Mouse (Mus musculus) limb, embryonic 11.5 days (tissue): ENCODE results near the gene Map2k6. TPM values are rescaled to one million over a fixed set of nuclear protein-coding genes. Genes with fewer than 3 reads are reported as not detected.

Experiments used
- ATAC-seq: fragments of 200-750 bp; cut with Nextera tagmentation; 2 replicates; pipeline ENCODE4 v1.8.0; 2017; ENCODE audit warnings: low read depth; ENCODE audit not compliant: insufficient number of reproducible peaks, low FRiP score, low TSS enrichment
- DNase-seq: peaks from one replicate; pipeline ENCODE4 v3.0.0-alpha.2; 2015; ENCODE audit warnings: low spot score
- H3K27ac ChIP-seq: fragments of 300-500 bp; sonication (generic); replicated peaks from 2 replicates; pipeline ENCODE4 v1.5.1; 2014; ENCODE audit warnings: low read depth, mild to moderate bottlenecking, low read length
- H3K27me3 ChIP-seq: fragments of 300-500 bp; sonication (generic); 2 replicates; pipeline ENCODE4 v1.6.1; 2014; ENCODE audit warnings: mild to moderate bottlenecking, low read length, mixed read lengths; ENCODE audit not compliant: control insufficient read depth, insufficient read depth
- H3K36me3 ChIP-seq: fragments of 300-500 bp; sonication (generic); 2 replicates; pipeline ENCODE4 v1.6.1; 2014; ENCODE audit warnings: mild to moderate bottlenecking, low read length, moderate library complexity, mixed read lengths; ENCODE audit not compliant: control insufficient read depth, insufficient read depth
- H3K4me1 ChIP-seq: fragments of 300-500 bp; sonication (generic); 2 replicates; pipeline ENCODE4 v1.6.1; 2014; ENCODE audit warnings: low read length, mixed read lengths; ENCODE audit not compliant: control insufficient read depth, insufficient read depth
- H3K4me2 ChIP-seq: fragments of 300-500 bp; sonication (generic); 2 replicates; pipeline ENCODE4 v1.6.1; 2014; ENCODE audit warnings: low read depth, mild to moderate bottlenecking, moderate library complexity; ENCODE audit not compliant: severe bottlenecking
- H3K4me3 ChIP-seq: fragments of 300-500 bp; sonication (generic); 2 replicates; pipeline ENCODE4 v1.5.1; 2014; ENCODE audit warnings: low read depth, low read length
- H3K9ac ChIP-seq: fragments of 300-500 bp; sonication (generic); 2 replicates; pipeline ENCODE4 v1.6.1; 2014; ENCODE audit warnings: mild to moderate bottlenecking, low read length
- H3K9me3 ChIP-seq: fragments of 300-500 bp; sonication (generic); 2 replicates; pipeline ENCODE4 v1.6.1; 2016; ENCODE audit warnings: low read length; ENCODE audit not compliant: control insufficient read depth
- WGBS: fragments of 180-500 bp; shearing (Covaris S2); extraction: QIAGEN DNeasy Blood & Tissue Kit; methylation state at CpG from one replicate; pipeline ENCODE4 v1.1.7; 2014; 5-methylcytosine and 5-hydroxymethylcytosine counted together
- polyA plus RNA-seq: library from polyadenylated mRNA; unstranded; fragments of >200 nt; fragmentation: Nextera tagmentation; extraction: Ambion mirVana; gene quantifications from 2 replicates; pipeline ENCODE4 v1.2.1, GENCODE M21; 2014

Map2k6 gene
- polyA plus RNA-seq, 1 experiment from 2014 or later = 58.7 TPM

DNA sequence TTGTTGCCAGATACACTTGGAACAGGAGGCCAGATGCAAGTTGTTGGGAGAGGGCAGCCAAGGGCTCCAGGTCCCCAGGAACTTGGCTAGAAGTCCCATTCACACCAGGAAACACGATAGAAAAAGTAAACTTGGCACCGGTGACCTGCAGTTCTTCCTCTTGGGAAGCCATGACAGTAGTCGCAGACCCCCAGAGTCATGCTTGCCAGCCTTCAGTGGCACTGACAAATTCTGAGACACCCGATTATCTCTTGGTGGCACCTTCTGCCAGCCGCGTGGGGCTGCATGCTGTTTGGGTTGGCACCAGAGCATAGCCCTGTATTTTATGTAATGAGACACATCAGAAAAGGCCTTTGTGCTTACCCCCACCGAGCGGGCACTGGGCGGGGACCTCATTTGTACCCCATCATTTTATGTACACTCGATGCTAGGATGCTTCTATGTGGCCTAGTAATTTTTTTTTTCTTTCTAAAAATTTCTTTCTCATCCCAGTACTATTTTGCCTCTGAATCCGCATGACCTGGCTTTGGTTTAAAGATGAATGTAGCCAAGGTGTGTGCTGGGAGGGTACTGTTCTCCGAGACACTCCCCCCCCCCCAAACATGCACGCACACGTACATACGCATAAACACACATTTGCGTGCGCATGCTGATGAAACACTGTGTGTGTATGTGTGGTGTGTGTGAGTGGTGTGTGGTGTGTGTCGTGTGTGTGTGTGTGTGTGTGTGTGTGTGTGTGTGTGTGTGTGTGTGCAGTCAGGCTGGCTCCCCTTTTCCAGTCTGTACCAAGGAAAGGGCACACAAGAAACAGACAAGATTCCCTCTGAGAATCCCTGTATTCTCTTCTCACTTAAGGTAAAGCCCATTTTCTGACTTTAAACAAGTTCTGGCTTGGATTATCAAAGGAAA lies 79.3 kb downstream of the Map2k6 start:
- Histone ChIP-seq H3K9me3 (no peaks in the 10 kb centered on the region), H3K36me3 (no peaks in the 10 kb centered on the region), H3K4me1 (peaks cover 23% of the 10 kb centered on the region), H3K4me2 (no peak overlapping the region), H3K27ac (0 out of 2 replicates have a peak overlapping the region, but pooled peaks have one; percentile 30), H3K9ac (no peak overlapping the region), H3K4me3 (no peak overlapping the region), H3K27me3 (no peaks in the 10 kb centered on the region)
- 61% methylated on average over 18 of the region's 18 CpGs for WGBS
- no peak for DNase-seq
- ATAC-seq = no peak

DNA sequence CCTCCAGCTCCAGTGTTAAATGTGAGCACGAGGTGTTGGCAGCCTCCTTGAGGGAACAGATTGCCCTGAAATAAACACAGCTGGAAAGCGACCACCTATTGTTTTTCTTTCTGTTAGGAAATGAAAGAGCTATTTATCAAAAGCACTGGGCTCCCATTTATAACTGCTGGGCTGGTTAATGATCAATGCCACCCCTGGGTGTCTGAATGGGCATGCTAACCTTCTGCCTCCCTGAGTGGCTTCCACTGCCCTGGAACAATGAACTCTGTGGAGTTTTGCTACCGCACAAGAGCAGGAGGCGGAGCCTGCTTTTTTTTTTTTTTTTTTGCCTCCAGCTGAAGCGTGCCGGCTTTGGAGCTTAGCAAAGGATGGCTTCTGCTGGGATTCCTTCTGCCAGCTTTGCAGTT lies 80.1 kb downstream of the Map2k6 start:
- no peaks in the 10 kb centered on the region for H3K36me3 ChIP-seq
- no peaks in the 10 kb centered on the region for H3K9me3 ChIP-seq
- no peak overlapping the region for H3K4me3 ChIP-seq
- H3K4me2 ChIP-seq = peak overlapping the region; percentile 30; the same call in 1 of the 2 replicates
- DNase-seq = peak; percentile 64
- 0 out of 2 replicates have a peak, but pooled peaks have one; percentile 49 for ATAC-seq
- peaks cover 23% of the 10 kb centered on the region for H3K4me1 ChIP-seq
- H3K9ac ChIP-seq = peak overlapping the region; percentile 40; the same call in 1 of the 2 replicates
- H3K27ac ChIP-seq = no peak overlapping the region
- 0% methylated on average over 6 of the region's 6 CpGs for WGBS
- H3K27me3 ChIP-seq = no peaks in the 10 kb centered on the region

DNA sequence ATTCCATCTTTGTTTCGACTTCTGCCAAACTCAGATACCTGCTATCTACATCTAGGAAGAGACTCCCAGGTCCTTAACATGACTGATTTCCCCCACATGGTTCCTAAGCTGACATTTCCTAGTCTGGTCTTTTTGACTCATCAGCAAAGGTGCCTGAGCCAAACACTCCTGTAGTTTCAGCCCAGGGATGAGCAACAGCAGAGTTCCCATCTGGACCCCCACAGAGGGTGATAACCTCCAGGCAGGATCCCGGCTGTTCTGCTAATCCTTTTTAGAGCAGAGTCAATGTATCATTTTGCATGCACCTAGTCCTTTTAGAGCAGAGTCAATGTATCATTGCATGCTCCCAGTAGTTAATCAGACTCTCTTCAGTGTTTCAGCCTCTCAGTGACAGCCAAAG lies 82.5 kb downstream of the Map2k6 start:
- no peak overlapping the region for H3K4me2 ChIP-seq
- no peaks in the 10 kb centered on the region for H3K36me3 ChIP-seq
- no peak overlapping the region for H3K9ac ChIP-seq
- H3K4me3 ChIP-seq = no peak overlapping the region
- 54% methylated on average over 2 of the region's 2 CpGs for WGBS
- no peaks in the 10 kb centered on the region for H3K27me3 ChIP-seq
- H3K27ac ChIP-seq = no peak overlapping the region
- DNase-seq (no peak), ATAC-seq (no peak)
- H3K9me3 ChIP-seq = no peaks in the 10 kb centered on the region
- peaks cover 23% of the 10 kb centered on the region for H3K4me1 ChIP-seq

DNA sequence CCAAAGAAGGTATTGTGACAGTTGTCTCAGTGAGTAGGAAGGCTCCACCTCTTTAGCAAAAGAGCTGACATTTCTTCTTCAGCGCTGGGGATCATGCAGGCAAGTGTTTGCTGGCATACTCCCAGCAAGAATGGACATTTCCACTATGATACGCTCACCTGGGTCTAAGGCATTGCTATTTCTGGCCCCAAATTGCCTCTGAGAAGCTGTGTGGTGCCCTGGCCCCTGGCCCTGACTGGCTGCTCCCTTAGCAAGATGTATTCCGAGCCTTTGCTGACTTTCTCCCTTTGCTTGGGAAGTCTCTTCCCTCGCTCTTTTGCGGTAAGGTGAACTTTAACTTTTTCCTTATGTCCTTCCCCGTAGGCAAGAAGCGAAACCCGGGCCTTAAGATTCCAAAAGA lies 83.3 kb downstream of the Map2k6 start:
- no peak overlapping the region for H3K27ac ChIP-seq
- no peaks in the 10 kb centered on the region for H3K9me3 ChIP-seq
- H3K9ac ChIP-seq = no peak overlapping the region
- no peak for ATAC-seq
- no peak overlapping the region for H3K4me3 ChIP-seq
- peaks cover 23% of the 10 kb centered on the region for H3K4me1 ChIP-seq
- no peaks in the 10 kb centered on the region for H3K27me3 ChIP-seq
- H3K36me3 ChIP-seq = no peaks in the 10 kb centered on the region
- H3K4me2 ChIP-seq = no peak overlapping the region
- no peak for DNase-seq
- WGBS = 83% methylated on average over 8 of the region's 8 CpGs

DNA sequence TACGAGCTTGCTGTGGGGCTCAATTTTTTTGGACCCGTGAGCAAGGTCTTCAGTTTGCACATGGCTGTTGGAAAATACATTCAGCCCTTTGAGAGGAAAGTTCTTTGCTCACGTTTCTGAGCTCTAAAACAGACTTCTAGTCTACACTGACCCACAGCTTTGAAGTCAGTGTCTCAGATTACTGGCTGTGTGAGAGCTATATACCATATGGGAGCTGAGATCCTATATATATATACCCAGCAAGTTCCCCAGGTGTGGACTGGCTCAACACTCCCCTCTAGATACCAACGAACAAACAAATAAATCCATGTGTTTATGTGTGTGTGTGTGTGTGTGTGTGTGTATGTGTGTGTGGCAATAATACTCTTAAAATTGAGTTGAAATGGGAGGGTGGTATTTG lies 83.7 kb downstream of the Map2k6 start:
- Histone ChIP-seq H3K9ac (no peak overlapping the region), H3K27ac (no peak overlapping the region), H3K27me3 (no peaks in the 10 kb centered on the region), H3K4me2 (no peak overlapping the region), H3K9me3 (no peaks in the 10 kb centered on the region), H3K36me3 (no peaks in the 10 kb centered on the region), H3K4me1 (peaks cover 23% of the 10 kb centered on the region), H3K4me3 (no peak overlapping the region)
- ATAC-seq = peak; percentile 67
- WGBS = 52% methylated on average over 4 of the region's 4 CpGs
- DNase-seq = no peak

DNA sequence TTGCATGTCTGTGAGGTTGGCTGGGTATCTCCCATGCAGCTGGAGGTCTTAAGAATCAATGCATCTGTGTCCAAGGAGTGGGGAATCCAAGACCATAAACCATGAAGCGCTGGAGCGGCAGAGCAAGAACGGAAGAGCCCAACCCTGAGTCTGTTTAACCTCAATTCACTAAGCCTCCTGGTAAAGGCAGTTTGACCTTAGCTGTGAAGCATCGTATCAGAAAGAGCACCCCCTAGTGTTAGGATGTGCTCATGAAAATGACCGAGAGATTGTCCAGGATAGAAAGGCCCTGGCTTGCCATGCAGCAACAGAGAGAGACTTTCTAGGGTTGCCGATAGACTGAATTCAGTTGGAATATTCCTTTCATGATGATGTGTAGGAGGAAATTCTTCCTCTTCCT lies 84.2 kb downstream of the Map2k6 start:
- Histone ChIP-seq H3K4me2 (no peak overlapping the region), H3K9ac (no peak overlapping the region), H3K27me3 (no peaks in the 10 kb centered on the region), H3K27ac (no peak overlapping the region), H3K9me3 (no peaks in the 10 kb centered on the region), H3K36me3 (no peaks in the 10 kb centered on the region), H3K4me1 (peaks cover 18% of the 10 kb centered on the region), H3K4me3 (no peak overlapping the region)
- WGBS = 19% methylated on average over 6 of the region's 6 CpGs
- ATAC-seq = peak; percentile 13; the same call in 1 of the 2 replicates
- peak; percentile 56 for DNase-seq

DNA sequence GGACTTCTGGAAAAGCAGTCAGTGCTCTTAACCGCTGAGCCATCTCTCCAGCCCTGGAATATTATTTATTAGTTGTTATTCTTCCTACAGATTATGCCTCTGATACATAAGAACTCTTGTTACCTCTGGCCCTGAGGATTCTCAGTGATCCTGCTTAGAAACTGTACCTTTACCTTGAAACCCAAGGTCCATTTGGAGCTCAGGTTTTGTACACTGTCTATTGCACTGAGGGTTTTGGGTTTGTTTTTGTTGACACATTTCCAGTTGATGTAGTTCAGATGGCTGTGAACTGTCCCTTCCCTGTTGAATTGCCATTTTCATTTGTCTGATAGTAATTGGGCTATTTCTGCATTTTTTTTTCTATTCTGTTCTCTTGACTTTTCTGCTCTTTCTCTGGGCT lies 85.5 kb downstream of the Map2k6 start:
- Histone ChIP-seq H3K4me3 (no peak overlapping the region), H3K9ac (no peak overlapping the region), H3K9me3 (no peaks in the 10 kb centered on the region), H3K36me3 (no peaks in the 10 kb centered on the region), H3K4me2 (no peak overlapping the region), H3K27ac (no peak overlapping the region), H3K27me3 (no peaks in the 10 kb centered on the region), H3K4me1 (peaks cover 10% of the 10 kb centered on the region)
- WGBS = 96% methylated on average over 1 of the region's 1 CpGs
- ATAC-seq (no peak), DNase-seq (no peak)

DNA sequence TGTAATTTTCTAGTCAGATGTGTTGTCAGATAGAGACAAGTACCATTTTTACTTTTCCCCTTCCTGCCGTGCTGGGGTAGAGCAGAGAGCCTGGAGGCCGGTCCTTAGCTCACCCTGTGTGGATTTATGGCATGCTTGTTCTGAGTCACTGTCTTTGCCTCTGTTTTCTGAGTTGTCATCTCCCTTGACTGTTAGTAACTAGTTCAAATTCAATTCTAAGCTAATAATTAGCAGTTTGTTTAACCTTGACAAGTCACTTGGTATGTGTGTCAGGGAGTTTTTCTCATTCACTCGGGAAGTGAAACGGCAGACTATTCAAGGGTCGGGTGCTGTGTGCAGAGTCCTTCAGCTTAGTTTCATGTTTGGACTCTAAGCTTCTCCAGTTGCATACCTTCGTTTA lies 86.2 kb downstream of the Map2k6 start:
- H3K9ac ChIP-seq = no peak overlapping the region
- H3K4me1 ChIP-seq = peaks cover 3% of the 10 kb centered on the region
- no peaks in the 10 kb centered on the region for H3K9me3 ChIP-seq
- ATAC-seq (no peak), DNase-seq (no peak)
- no peak overlapping the region for H3K4me3 ChIP-seq
- H3K36me3 ChIP-seq = no peaks in the 10 kb centered on the region
- H3K4me2 ChIP-seq = no peak overlapping the region
- H3K27ac ChIP-seq = no peak overlapping the region
- H3K27me3 ChIP-seq = no peaks in the 10 kb centered on the region
- WGBS = 87% methylated on average over 6 of the region's 6 CpGs
